In the genomic region with DNA sequence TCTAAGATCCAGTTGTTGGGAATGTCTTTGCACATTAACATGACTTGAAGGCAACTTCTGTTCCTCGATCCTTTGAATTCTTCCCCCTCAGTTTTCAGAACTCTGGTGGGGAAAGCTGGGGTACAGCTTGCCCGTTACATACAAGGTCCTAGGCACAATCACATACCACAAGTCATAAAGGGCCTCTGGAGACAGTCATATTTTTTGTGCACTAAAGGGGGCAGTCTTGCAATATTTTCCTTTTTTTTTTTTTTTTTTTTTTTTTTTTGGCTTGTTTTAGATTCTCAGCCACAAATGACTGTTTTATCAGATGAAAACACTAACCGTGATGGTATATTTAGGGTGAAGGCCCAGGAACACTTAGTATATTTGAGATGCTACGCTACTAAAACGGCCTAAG, we compare ENCODE assay signal across 12 mouse cellular contexts. TPM values are rescaled to one million over a fixed set of nuclear protein-coding genes. Genes with fewer than 3 reads are reported as not detected.
DNase-seq lines count a peak whose midpoint lies in the region; ATAC-seq and TF ChIP-seq lines count a peak whose summit lies in the region.
"Had no signal": no experiment of that assay in that cellular context is flagged by ENCODE, and none has a peak within 500 bp of the region (broad histone marks: within the 10 kb centered on the region; RNA-seq: fewer than 3 reads in every experiment).

No protein-coding gene starts in this region.

- H3K9me3 ChIP-seq in hindbrain, embryonic 10.5 days = no peaks in the 10 kb centered on the region
- H3K9me3 ChIP-seq in hindbrain, embryonic 12.5 days (replicated peaks) = no peaks in the 10 kb centered on the region
- no peaks in the 10 kb centered on the region for H3K9me3 ChIP-seq in lung, postnatal 0 days (ENCODE audit: low read length)
- H3K9me3 ChIP-seq: embryonic facial prominence, embryonic 10.5 days; forebrain, embryonic 10.5 days had no signal

- peak overlapping the region; percentile 40; the same call in 1 of the 2 replicates for H3K27ac ChIP-seq in hindbrain, embryonic 10.5 days
- no peak overlapping the region for H3K27ac ChIP-seq in hindbrain, embryonic 12.5 days
- H3K27ac ChIP-seq in lung, postnatal 0 days (ENCODE audit: low read length) = no peak overlapping the region
- H3K27ac ChIP-seq in brown adipose tissue, adult 24 weeks (replicated peaks; ENCODE audit: low read depth, low read length) = peak overlapping the region; percentile 78
- H3K27ac ChIP-seq: embryonic facial prominence, embryonic 10.5 days; forebrain, embryonic 10.5 days had no signal

- H3K36me3 ChIP-seq in hindbrain, embryonic 10.5 days = no peaks in the 10 kb centered on the region
- H3K36me3 ChIP-seq in hindbrain, embryonic 12.5 days = no peaks in the 10 kb centered on the region
- H3K36me3 ChIP-seq in lung, postnatal 0 days (ENCODE audit: insufficient read depth, low read length) = no peaks in the 10 kb centered on the region
- H3K36me3 ChIP-seq: embryonic facial prominence, embryonic 10.5 days; forebrain, embryonic 10.5 days had no signal

- peaks cover 22% of the 10 kb centered on the region for H3K4me1 ChIP-seq in hindbrain, embryonic 10.5 days (replicated peaks)
- H3K4me1 ChIP-seq in hindbrain, embryonic 12.5 days = peaks cover 18% of the 10 kb centered on the region
- H3K4me1 ChIP-seq in lung, postnatal 0 days (ENCODE audit: insufficient read depth, low read depth, low read length) = no peaks in the 10 kb centered on the region
- H3K4me1 ChIP-seq in brown adipose tissue, adult 24 weeks (ENCODE audit: control insufficient read depth, insufficient read depth, insufficient read length, low read length) = no peaks in the 10 kb centered on the region; the same call in 1 of the 2 replicates

- 85% methylated on average over 5 of the region's 5 CpGs for WGBS in hindbrain, embryonic 10.5 days
- WGBS in hindbrain, embryonic 12.5 days = 78% methylated on average over 5 of the region's 5 CpGs
- 48% methylated on average over 5 of the region's 5 CpGs for WGBS in lung, postnatal 0 days

- no peak overlapping the region for H3K4me2 ChIP-seq in hindbrain, embryonic 12.5 days (replicated peaks)
- no peak overlapping the region for H3K4me2 ChIP-seq in lung, postnatal 0 days (replicated peaks; ENCODE audit: low read depth, low read length)

- no peak overlapping the region for H3K4me3 ChIP-seq in hindbrain, embryonic 10.5 days
- no peak overlapping the region for H3K4me3 ChIP-seq in hindbrain, embryonic 12.5 days
- no peak overlapping the region for H3K4me3 ChIP-seq in lung, postnatal 0 days (ENCODE audit: low read depth, low read length)
- H3K4me3 ChIP-seq in brown adipose tissue, adult 24 weeks (ENCODE audit: insufficient read depth, low read depth, low read length) = no peak overlapping the region
- H3K4me3 ChIP-seq: embryonic facial prominence, embryonic 10.5 days; forebrain, embryonic 10.5 days; myocyte had no signal

- TF ChIP-seq CTCF in lung, postnatal 0 days (IDR thresholded peaks at IDR 0.05) = peak; percentile 59

- no peak for DNase-seq in hindbrain, embryonic 10.5 days (ENCODE audit: low spot score)
- peak; percentile 70 for DNase-seq in lung, postnatal 0 days (ENCODE audit: low spot score)
- no peak for DNase-seq in lung, postnatal 36 days
- no peak for DNase-seq in right cerebral cortex, adult 2 months (ENCODE audit: low spot score in 2 of 2)
- no peak for DNase-seq in cerebellum, adult 18-20 months
- DNase-seq: gastrocnemius, postnatal 14 days had no signal

- H3K9ac ChIP-seq in hindbrain, embryonic 12.5 days = no peak overlapping the region
- H3K9ac ChIP-seq in lung, postnatal 0 days (replicated peaks; ENCODE audit: low read depth) = no peak overlapping the region

- no peaks in the 10 kb centered on the region for H3K27me3 ChIP-seq in hindbrain, embryonic 10.5 days (ENCODE audit: insufficient read depth, poor library complexity, severe bottlenecking)
- H3K27me3 ChIP-seq in hindbrain, embryonic 12.5 days = no peaks in the 10 kb centered on the region
- no peaks in the 10 kb centered on the region for H3K27me3 ChIP-seq in lung, postnatal 0 days (replicated peaks; ENCODE audit: insufficient read depth, low read length)

- TF ChIP-seq EP300 in lung, postnatal 0 days (IDR thresholded peaks at IDR 0.05) = 0 out of 2 replicates have a peak, but pooled peaks have one; percentile 18

- no peak for ATAC-seq in hindbrain, embryonic 12.5 days (ENCODE audit: low FRiP score)
- peak; percentile 34 for ATAC-seq in lung, postnatal 0 days

RNA-seq across cellular contexts. Expression of gene Tppp3, which starts 18.0 kb away (rescaled TPM):
- polyA plus RNA-seq in hindbrain, embryonic 10.5 days (2016; fragmentation: Nextera tagmentation; extraction: Ambion mirVana) = 131 and 243 TPM in 2 replicates
- 162 and 186 TPM in 2 replicates for polyA plus RNA-seq in hindbrain, embryonic 12.5 days (2016; fragmentation: Nextera tagmentation; extraction: Ambion mirVana)
- 675 and 696 TPM in 2 replicates for polyA plus RNA-seq in lung, postnatal 0 days (2015; fragmentation: Nextera tagmentation; extraction: Ambion mirVana)
- 29.6 and 45.2 TPM in 2 replicates for polyA plus RNA-seq in brown adipose tissue, adult 24 weeks (2012; ENCODE audit: insufficient read depth, insufficient read length, missing spikeins)

RNA-seq across cellular contexts. Expression of gene Lrrc36, which starts 39.9 kb away (rescaled TPM):
- polyA plus RNA-seq in hindbrain, embryonic 10.5 days (2016; fragmentation: Nextera tagmentation; extraction: Ambion mirVana) = 1.8 and 2.5 TPM in 2 replicates
- polyA plus RNA-seq in hindbrain, embryonic 12.5 days (2016; fragmentation: Nextera tagmentation; extraction: Ambion mirVana) = 2.1 and 3.1 TPM in 2 replicates
- polyA plus RNA-seq in lung, postnatal 0 days (2015; fragmentation: Nextera tagmentation; extraction: Ambion mirVana) = 3.7 and 3.9 TPM in 2 replicates
- polyA plus RNA-seq in brown adipose tissue, adult 24 weeks (2012; ENCODE audit: insufficient read depth, insufficient read length, missing spikeins) = 0.88 and 1.0 TPM in 2 replicates
- polyA plus RNA-seq: myocyte had no signal

RNA-seq across cellular contexts. Expression of gene Kctd19, which starts 40.0 kb away (rescaled TPM):
- polyA plus RNA-seq in hindbrain, embryonic 10.5 days (2016; fragmentation: Nextera tagmentation; extraction: Ambion mirVana) = 0.12 TPM in 1 of 2 replicates, not detected in the other
- 0.08 TPM in 1 of 2 replicates, not detected in the other for polyA plus RNA-seq in hindbrain, embryonic 12.5 days (2016; fragmentation: Nextera tagmentation; extraction: Ambion mirVana)
- 0.14 and 0.38 TPM in 2 replicates for polyA plus RNA-seq in lung, postnatal 0 days (2015; fragmentation: Nextera tagmentation; extraction: Ambion mirVana)
- not detected in 2 replicates for polyA plus RNA-seq in brown adipose tissue, adult 24 weeks (2012; ENCODE audit: insufficient read depth, insufficient read length, missing spikeins)
- polyA plus RNA-seq: forebrain, embryonic 10.5 days; liver, embryonic 16.5 days; myocyte had no signal

RNA-seq across cellular contexts. Expression of gene Zdhhc1, which starts 43.4 kb away (rescaled TPM):
- polyA plus RNA-seq in hindbrain, embryonic 10.5 days (2016; fragmentation: Nextera tagmentation; extraction: Ambion mirVana) = 23.3 and 29.2 TPM in 2 replicates
- 35.8 and 36.1 TPM in 2 replicates for polyA plus RNA-seq in hindbrain, embryonic 12.5 days (2016; fragmentation: Nextera tagmentation; extraction: Ambion mirVana)
- polyA plus RNA-seq in lung, postnatal 0 days (2015; fragmentation: Nextera tagmentation; extraction: Ambion mirVana) = 40.6 and 41.7 TPM in 2 replicates
- 8.7 and 10.2 TPM in 2 replicates for polyA plus RNA-seq in brown adipose tissue, adult 24 weeks (2012; ENCODE audit: insufficient read depth, insufficient read length, missing spikeins)

Comparison
In these comparisons a context has a peak if more than half of its experiments do, and no peak if none do; other contexts are left out.
1. H3K27ac ChIP-seq: peak in hindbrain, embryonic 10.5 days (single experiment) and brown adipose tissue, adult 24 weeks (single experiment); none in hindbrain, embryonic 12.5 days (single experiment) and lung, postnatal 0 days (single experiment).